Mouse (Mus musculus): Measurements from ENCODE around the gene Fam178b. TPM values are rescaled to one million over a fixed set of nuclear protein-coding genes. Genes with fewer than 3 reads are reported as not detected.
A peak's percentile ranks its signal among the peaks of the same experiment; 100 is the strongest.

Fam178b gene
- polyA plus RNA-seq, 1 experiment from 2014 or later: not detected

GRCm38 (mm10) chr1:36533546-36533945, 149.4 kb downstream of the Fam178b start:
- Histone ChIP-seq H3K9me3 (ENCODE audit: control insufficient read depth, low read length) (no peaks in the 10 kb centered on the region), H3K36me3 (ENCODE audit: control insufficient read depth, insufficient read depth, low read length) (no peaks in the 10 kb centered on the region), H3K27ac (ENCODE audit: low read depth, low read length) (no peak overlapping the region), H3K9ac (ENCODE audit: low read length) (no peak overlapping the region), H3K4me1 (replicated peaks; ENCODE audit: control insufficient read depth, insufficient read depth, low read length) (no peaks in the 10 kb centered on the region; the same call in 1 of the 2 replicates), H3K4me3 (ENCODE audit: low read depth, low read length) (no peak overlapping the region), H3K27me3 (ENCODE audit: control insufficient read depth, insufficient read depth, low read length) (no peaks in the 10 kb centered on the region), H3K4me2 (ENCODE audit: low read depth, low read length, severe bottlenecking) (no peak overlapping the region)
- no peak for DNase-seq (ENCODE audit: low spot score)
- 88% methylated on average over 6 of the region's 6 CpGs for WGBS
- no peak for ATAC-seq (replicated peaks; ENCODE audit: low FRiP score)

DNA sequence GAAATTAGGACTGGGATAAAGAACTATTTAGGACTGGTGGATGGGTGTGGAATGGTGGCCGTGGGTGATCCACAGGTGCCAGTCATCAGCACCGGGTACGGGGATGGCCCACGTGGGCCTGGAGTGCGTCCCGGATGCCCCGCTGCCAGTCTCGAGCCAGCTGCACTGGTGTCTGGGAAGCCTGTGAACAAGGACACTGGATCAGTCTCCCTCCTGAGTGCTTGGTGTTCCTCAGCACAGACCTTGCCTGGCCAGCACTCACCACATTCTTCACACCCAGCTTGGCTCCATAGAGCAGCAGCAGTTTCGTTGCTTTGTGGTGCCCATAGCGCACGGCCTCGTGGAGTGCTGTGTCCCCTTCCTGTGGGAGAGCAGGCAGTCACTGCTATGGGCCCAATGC, 151.5 kb downstream of the Fam178b start:
- DNase-seq (ENCODE audit: low spot score) (no peak), ATAC-seq (replicated peaks; ENCODE audit: low FRiP score) (no peak)
- Histone ChIP-seq H3K4me3 (ENCODE audit: low read depth, low read length) (no peak overlapping the region), H3K9ac (ENCODE audit: low read length) (no peak overlapping the region), H3K27ac (ENCODE audit: low read depth, low read length) (no peak overlapping the region), H3K27me3 (ENCODE audit: control insufficient read depth, insufficient read depth, low read length) (no peaks in the 10 kb centered on the region), H3K36me3 (ENCODE audit: control insufficient read depth, insufficient read depth, low read length) (no peaks in the 10 kb centered on the region), H3K9me3 (ENCODE audit: control insufficient read depth, low read length) (no peaks in the 10 kb centered on the region), H3K4me1 (replicated peaks; ENCODE audit: control insufficient read depth, insufficient read depth, low read length) (no peaks in the 10 kb centered on the region; the same call in 1 of the 2 replicates), H3K4me2 (ENCODE audit: low read depth, low read length, severe bottlenecking) (no peak overlapping the region)
- WGBS: 89% methylated on average over 12 of the region's 12 CpGs

DNA sequence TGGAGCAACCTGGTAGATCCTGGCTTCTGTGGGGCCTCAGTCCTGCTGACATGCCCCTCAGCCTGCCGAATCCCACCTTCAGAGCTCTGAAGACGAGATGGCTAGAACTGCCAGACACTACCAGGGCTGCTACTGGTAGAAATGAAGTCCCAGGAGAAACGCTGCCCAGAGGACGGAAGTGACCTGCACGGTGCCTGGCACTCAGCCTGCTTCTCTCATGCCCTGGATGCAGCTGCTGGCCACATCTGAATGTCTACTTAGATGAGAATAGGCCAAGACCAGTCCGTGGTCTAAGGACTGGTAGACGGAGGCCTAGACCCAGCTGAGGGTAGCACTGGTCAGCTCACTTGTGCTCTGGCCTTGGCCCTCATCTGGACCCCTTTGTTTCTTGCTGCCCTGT, 152.0 kb downstream of the Fam178b start:
- H3K4me1 ChIP-seq (replicated peaks; ENCODE audit: control insufficient read depth, insufficient read depth, low read length): no peaks in the 10 kb centered on the region; the same call in 1 of the 2 replicates
- H3K27me3 ChIP-seq (ENCODE audit: control insufficient read depth, insufficient read depth, low read length): no peaks in the 10 kb centered on the region
- H3K9ac ChIP-seq (ENCODE audit: low read length): no peak overlapping the region
- ATAC-seq (replicated peaks; ENCODE audit: low FRiP score): no peak
- no peak overlapping the region for H3K27ac ChIP-seq (ENCODE audit: low read depth, low read length)
- H3K4me3 ChIP-seq (ENCODE audit: low read depth, low read length): no peak overlapping the region
- no peak overlapping the region for H3K4me2 ChIP-seq (ENCODE audit: low read depth, low read length, severe bottlenecking)
- 90% methylated on average over 7 of the region's 7 CpGs for WGBS
- no peaks in the 10 kb centered on the region for H3K36me3 ChIP-seq (ENCODE audit: control insufficient read depth, insufficient read depth, low read length)
- no peaks in the 10 kb centered on the region for H3K9me3 ChIP-seq (ENCODE audit: control insufficient read depth, low read length)
- DNase-seq (ENCODE audit: low spot score): no peak

- Histone ChIP-seq H3K4me3 (ENCODE audit: low read depth, low read length) (no peak overlapping the region), H3K9ac (ENCODE audit: low read length) (no peak overlapping the region), H3K36me3 (ENCODE audit: control insufficient read depth, insufficient read depth, low read length) (no peaks in the 10 kb centered on the region), H3K9me3 (ENCODE audit: control insufficient read depth, low read length) (no peaks in the 10 kb centered on the region), H3K27ac (ENCODE audit: low read depth, low read length) (no peak overlapping the region), H3K27me3 (ENCODE audit: control insufficient read depth, insufficient read depth, low read length) (no peaks in the 10 kb centered on the region), H3K4me2 (ENCODE audit: low read depth, low read length, severe bottlenecking) (no peak overlapping the region), H3K4me1 (replicated peaks; ENCODE audit: control insufficient read depth, insufficient read depth, low read length) (no peaks in the 10 kb centered on the region; the same call in 1 of the 2 replicates)
- 85% methylated on average over 8 of the region's 8 CpGs for WGBS
- ATAC-seq (replicated peaks; ENCODE audit: low FRiP score): 0 out of 2 replicates have a peak, but pooled peaks have one; percentile 8
- no peak for DNase-seq (ENCODE audit: low spot score)
Measured at GRCm38 (mm10) chr1:36530485-36530884, 152.5 kb downstream of the Fam178b start.

GRCm38 (mm10) chr1:36529875-36530274, 153.1 kb downstream of the Fam178b start:
- Histone ChIP-seq H3K4me2 (ENCODE audit: low read depth, low read length, severe bottlenecking) (no peak overlapping the region), H3K4me3 (ENCODE audit: low read depth, low read length) (no peak overlapping the region), H3K4me1 (replicated peaks; ENCODE audit: control insufficient read depth, insufficient read depth, low read length) (no peaks in the 10 kb centered on the region; the same call in 1 of the 2 replicates), H3K27me3 (ENCODE audit: control insufficient read depth, insufficient read depth, low read length) (no peaks in the 10 kb centered on the region), H3K27ac (ENCODE audit: low read depth, low read length) (no peak overlapping the region), H3K9me3 (ENCODE audit: control insufficient read depth, low read length) (no peaks in the 10 kb centered on the region), H3K9ac (ENCODE audit: low read length) (no peak overlapping the region), H3K36me3 (ENCODE audit: control insufficient read depth, insufficient read depth, low read length) (no peaks in the 10 kb centered on the region; the same call in 1 of the 2 replicates)
- 95% methylated on average over 4 of the region's 4 CpGs for WGBS
- ATAC-seq (replicated peaks; ENCODE audit: low FRiP score): no peak
- no peak for DNase-seq (ENCODE audit: low spot score)

- DNase-seq (ENCODE audit: low spot score): no peak
- Histone ChIP-seq H3K27me3 (ENCODE audit: control insufficient read depth, insufficient read depth, low read length) (no peaks in the 10 kb centered on the region), H3K9me3 (ENCODE audit: control insufficient read depth, low read length) (no peaks in the 10 kb centered on the region), H3K4me2 (ENCODE audit: low read depth, low read length, severe bottlenecking) (no peak overlapping the region), H3K4me1 (replicated peaks; ENCODE audit: control insufficient read depth, insufficient read depth, low read length) (no peaks in the 10 kb centered on the region; the same call in 1 of the 2 replicates), H3K4me3 (ENCODE audit: low read depth, low read length) (no peak overlapping the region), H3K27ac (ENCODE audit: low read depth, low read length) (no peak overlapping the region), H3K36me3 (ENCODE audit: control insufficient read depth, insufficient read depth, low read length) (peaks cover 1% of the 10 kb centered on the region; the same call in 1 of the 2 replicates), H3K9ac (ENCODE audit: low read length) (no peak overlapping the region)
- ATAC-seq (replicated peaks; ENCODE audit: low FRiP score): no peak
- WGBS: 93% methylated on average over 4 of the region's 4 CpGs
Measured at GRCm38 (mm10) chr1:36529274-36529673, 153.7 kb downstream of the Fam178b start.

DNA sequence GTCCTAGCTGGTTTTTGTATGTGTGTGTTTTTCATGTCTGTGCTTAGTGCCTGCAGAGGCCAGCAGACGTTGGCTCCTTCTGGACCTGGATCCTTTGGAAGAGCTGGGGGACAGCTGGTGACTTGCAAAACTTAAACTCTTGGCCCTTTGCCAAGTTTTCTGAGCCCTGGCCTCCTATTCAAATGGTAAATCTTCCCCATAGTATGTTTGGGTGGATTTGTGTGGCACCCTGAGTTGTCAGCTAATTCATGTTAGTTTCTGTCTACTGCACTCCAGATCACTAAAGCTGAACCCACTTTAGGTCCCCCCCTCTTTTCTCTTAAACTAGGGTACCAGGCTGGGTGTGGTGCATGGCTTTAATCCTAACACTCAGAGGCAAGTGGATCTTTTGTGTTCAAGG, 154.6 kb downstream of the Fam178b start:
- Histone ChIP-seq H3K27ac (ENCODE audit: low read depth, low read length) (peak overlapping the region; percentile 51), H3K4me3 (ENCODE audit: low read depth, low read length) (no peak overlapping the region), H3K27me3 (ENCODE audit: control insufficient read depth, insufficient read depth, low read length) (no peaks in the 10 kb centered on the region), H3K36me3 (ENCODE audit: control insufficient read depth, insufficient read depth, low read length) (peaks cover 4% of the 10 kb centered on the region; the same call in 1 of the 2 replicates), H3K9me3 (ENCODE audit: control insufficient read depth, low read length) (no peaks in the 10 kb centered on the region), H3K4me2 (ENCODE audit: low read depth, low read length, severe bottlenecking) (no peak overlapping the region), H3K4me1 (replicated peaks; ENCODE audit: control insufficient read depth, insufficient read depth, low read length) (no peaks in the 10 kb centered on the region; the same call in 1 of the 2 replicates), H3K9ac (ENCODE audit: low read length) (no peak overlapping the region)
- no peak for DNase-seq (ENCODE audit: low spot score)
- 19% methylated on average over 1 of the region's 1 CpGs for WGBS
- peak; percentile 68; the same call in 1 of the 2 replicates for ATAC-seq (replicated peaks; ENCODE audit: low FRiP score)

- Histone ChIP-seq H3K4me3 (ENCODE audit: low read depth, low read length) (no peak overlapping the region), H3K27ac (ENCODE audit: low read depth, low read length) (no peak overlapping the region), H3K4me2 (ENCODE audit: low read depth, low read length, severe bottlenecking) (no peak overlapping the region), H3K4me1 (replicated peaks; ENCODE audit: control insufficient read depth, insufficient read depth, low read length) (no peaks in the 10 kb centered on the region; the same call in 1 of the 2 replicates), H3K9ac (ENCODE audit: low read length) (no peak overlapping the region), H3K27me3 (ENCODE audit: control insufficient read depth, insufficient read depth, low read length) (no peaks in the 10 kb centered on the region), H3K36me3 (ENCODE audit: control insufficient read depth, insufficient read depth, low read length) (peaks cover 4% of the 10 kb centered on the region; the same call in 1 of the 2 replicates), H3K9me3 (ENCODE audit: control insufficient read depth, low read length) (no peaks in the 10 kb centered on the region)
- ATAC-seq (replicated peaks; ENCODE audit: low FRiP score) (no peak), DNase-seq (ENCODE audit: low spot score) (no peak)
- 95% methylated on average over 10 of the region's 10 CpGs for WGBS
Measured at GRCm38 (mm10) chr1:36526903-36527302, 156.1 kb downstream of the Fam178b start.

DNA sequence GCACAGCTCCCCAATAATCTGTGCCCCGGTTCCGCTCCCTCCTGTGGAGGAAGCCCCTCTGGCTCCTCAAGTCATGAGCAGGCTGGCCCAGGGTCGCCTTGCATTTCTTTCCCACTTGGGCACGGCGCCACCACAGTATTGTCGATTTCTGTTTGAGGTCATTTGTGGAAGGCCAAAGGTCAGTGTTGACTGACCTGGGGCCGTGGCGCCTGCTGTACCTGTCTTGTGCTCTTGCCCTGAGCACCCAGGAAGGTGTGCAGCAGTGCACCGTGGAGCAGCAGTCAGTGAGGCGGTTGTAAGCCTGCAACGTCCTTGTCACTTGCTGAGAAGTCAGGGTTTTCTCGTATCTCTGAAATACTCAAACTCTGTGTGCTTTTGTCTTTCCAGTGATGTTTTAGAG, 157.2 kb downstream of the Fam178b start:
- DNase-seq (ENCODE audit: low spot score) (no peak), ATAC-seq (replicated peaks; ENCODE audit: low FRiP score) (no peak)
- no peak overlapping the region for H3K4me3 ChIP-seq (ENCODE audit: low read depth, low read length)
- no peak overlapping the region for H3K27ac ChIP-seq (ENCODE audit: low read depth, low read length)
- H3K36me3 ChIP-seq (ENCODE audit: control insufficient read depth, insufficient read depth, low read length): peaks cover 13% of the 10 kb centered on the region
- no peak overlapping the region for H3K9ac ChIP-seq (ENCODE audit: low read length)
- no peaks in the 10 kb centered on the region for H3K9me3 ChIP-seq (ENCODE audit: control insufficient read depth, low read length)
- no peaks in the 10 kb centered on the region for H3K27me3 ChIP-seq (ENCODE audit: control insufficient read depth, insufficient read depth, low read length)
- no peak overlapping the region for H3K4me2 ChIP-seq (ENCODE audit: low read depth, low read length, severe bottlenecking)
- 91% methylated on average over 12 of the region's 12 CpGs for WGBS
- H3K4me1 ChIP-seq (replicated peaks; ENCODE audit: control insufficient read depth, insufficient read depth, low read length): no peaks in the 10 kb centered on the region; the same call in 1 of the 2 replicates
